Mouse (Mus musculus) small intestine, adult 2 months (tissue): ENCODE measurements around the gene Zfp184.

Experiments used
- CTCF ChIP-seq: fragments of 200-500 bp; IDR thresholded peaks from 2 replicates; pipeline ENCODE4 v1.5.1; 2012; ENCODE audit warnings: low read depth, mild to moderate bottlenecking, control low read depth, inconsistent platforms, low read length, moderate library complexity, mixed read lengths; ENCODE audit not compliant: insufficient replicate concordance, insufficient read length; ENCODE audit errors: extremely low read depth
- POLR2A ChIP-seq: fragments of 200-500 bp; IDR thresholded peaks from 2 replicates; pipeline ENCODE4 v1.6.1; 2012; ENCODE audit warnings: low read depth, mild to moderate bottlenecking, control low read depth, inconsistent platforms, low read length, moderate library complexity

DNA sequence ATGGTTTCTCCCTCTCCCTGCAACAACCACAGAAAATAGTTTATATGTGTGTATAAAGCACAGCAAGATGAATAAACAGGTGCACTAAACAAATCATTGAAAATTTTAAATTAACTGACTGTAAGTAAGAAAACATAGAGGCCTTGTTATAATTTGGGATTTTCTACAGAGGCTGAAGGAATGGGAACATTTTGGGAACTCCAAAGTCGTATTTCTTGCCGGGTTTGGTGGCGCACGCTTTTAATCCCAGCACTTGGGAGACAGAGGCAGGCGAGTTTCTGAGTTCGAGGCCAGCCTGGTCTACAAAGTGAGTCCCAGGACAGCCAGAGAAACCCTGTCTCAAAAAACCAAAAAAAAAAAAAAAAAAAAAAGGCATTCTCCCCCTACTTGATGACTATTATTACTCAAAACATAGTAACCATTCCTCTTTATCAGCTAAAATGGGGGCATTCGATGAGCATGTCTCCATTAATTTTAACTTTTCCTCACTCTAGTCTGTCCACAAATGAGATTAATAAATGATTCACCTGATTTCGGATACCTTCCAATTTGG is 24.1 kb upstream of the Zfp184 start:
- TF ChIP-seq POLR2A (no peak), CTCF (no peak)
